Mouse (Mus musculus) hindbrain, postnatal 0 days (tissue): ENCODE measurements around the gene Spesp1. TPM values are rescaled to one million over a fixed set of nuclear protein-coding genes. Genes with fewer than 3 reads are reported as not detected.

Experiments used
- ATAC-seq: fragments of 200-750 bp; cut with Nextera tagmentation; 2 replicates; pipeline ENCODE4 v1.8.0; 2017; ENCODE audit warnings: mild to moderate bottlenecking, moderate TSS enrichment, moderate library complexity
- DNase-seq: peaks from one replicate; pipeline ENCODE4 v3.0.0-alpha.2; 2015; ENCODE audit warnings: low spot score
- H3K27ac ChIP-seq: fragments of 300-500 bp; sonication (generic); 2 replicates; pipeline ENCODE4 v1.5.1; 2014; ENCODE audit warnings: mild to moderate bottlenecking
- H3K27me3 ChIP-seq: fragments of 300-500 bp; sonication (generic); 2 replicates; pipeline ENCODE4 v1.6.1; 2014; ENCODE audit warnings: low read length, mixed read lengths; ENCODE audit not compliant: insufficient read depth
- H3K36me3 ChIP-seq: fragments of 300-500 bp; sonication (generic); 2 replicates; pipeline ENCODE4 v1.6.1; 2014; ENCODE audit warnings: low read length, mixed read lengths; ENCODE audit not compliant: insufficient read depth
- H3K4me1 ChIP-seq: fragments of 300-500 bp; sonication (generic); 2 replicates; pipeline ENCODE4 v1.6.1; 2014; ENCODE audit warnings: antibody characterized with exemption, low read length, mixed read lengths; ENCODE audit not compliant: insufficient read depth
- H3K4me2 ChIP-seq: fragments of 300-500 bp; sonication (generic); 2 replicates; pipeline ENCODE4 v1.6.1; 2014; ENCODE audit warnings: low read depth, mild to moderate bottlenecking, low read length, moderate library complexity, mixed read lengths
- H3K4me3 ChIP-seq: fragments of 300-500 bp; sonication (generic); 2 replicates; pipeline ENCODE4 v1.5.1; 2014; ENCODE audit warnings: low read length
- H3K9ac ChIP-seq: fragments of 300-500 bp; sonication (generic); replicated peaks from 2 replicates; pipeline ENCODE4 v1.6.1; 2014; ENCODE audit warnings: mild to moderate bottlenecking, low read length, moderate library complexity, mixed read lengths
- H3K9me3 ChIP-seq: fragments of 300-500 bp; sonication (generic); 2 replicates; pipeline ENCODE4 v1.6.1; 2016; ENCODE audit warnings: low read length, mixed read lengths
- CTCF ChIP-seq: IDR thresholded peaks from 2 replicates; pipeline ENCODE4 v1.5.1; 2016; ENCODE audit warnings: antibody characterized with exemption, control low read depth, low read depth
- WGBS: fragments of 180-500 bp; shearing (Covaris S2); extraction: QIAGEN DNeasy Blood & Tissue Kit; methylation state at CpG from one replicate; pipeline ENCODE4 v1.1.7; 2014; 5-methylcytosine and 5-hydroxymethylcytosine counted together
- polyA plus RNA-seq: library from polyadenylated mRNA; unstranded; fragments of >200 nt; fragmentation: Nextera tagmentation; extraction: Ambion mirVana; gene quantifications from 2 replicates; pipeline ENCODE4 v1.2.1, GENCODE M21; 2015
- total RNA-seq: library from RNA; depleted of rRNA; stranded (reverse); fragments of >200 nt; gene quantifications from 2 replicates; pipeline ENCODE4 v1.2.3, GENCODE M21; 2014

Spesp1 gene
- total and polyA plus RNA-seq, 2 experiments from 2014 or later = not detected

GRCm38 (mm10) chr9:62287633-62288025, 5.6 kb upstream of the Spesp1 start:
- Histone ChIP-seq H3K4me1 (no peaks in the 10 kb centered on the region), H3K27me3 (no peaks in the 10 kb centered on the region; the same call in 1 of the 2 replicates), H3K4me3 (no peak overlapping the region), H3K9ac (no peak overlapping the region), H3K27ac (no peak overlapping the region), H3K36me3 (no peaks in the 10 kb centered on the region), H3K4me2 (no peak overlapping the region), H3K9me3 (no peaks in the 10 kb centered on the region)
- 66% methylated on average over 4 of the region's 4 CpGs for WGBS
- no peak for ATAC-seq
- DNase-seq = no peak
- TF ChIP-seq CTCF = no peak

DNA sequence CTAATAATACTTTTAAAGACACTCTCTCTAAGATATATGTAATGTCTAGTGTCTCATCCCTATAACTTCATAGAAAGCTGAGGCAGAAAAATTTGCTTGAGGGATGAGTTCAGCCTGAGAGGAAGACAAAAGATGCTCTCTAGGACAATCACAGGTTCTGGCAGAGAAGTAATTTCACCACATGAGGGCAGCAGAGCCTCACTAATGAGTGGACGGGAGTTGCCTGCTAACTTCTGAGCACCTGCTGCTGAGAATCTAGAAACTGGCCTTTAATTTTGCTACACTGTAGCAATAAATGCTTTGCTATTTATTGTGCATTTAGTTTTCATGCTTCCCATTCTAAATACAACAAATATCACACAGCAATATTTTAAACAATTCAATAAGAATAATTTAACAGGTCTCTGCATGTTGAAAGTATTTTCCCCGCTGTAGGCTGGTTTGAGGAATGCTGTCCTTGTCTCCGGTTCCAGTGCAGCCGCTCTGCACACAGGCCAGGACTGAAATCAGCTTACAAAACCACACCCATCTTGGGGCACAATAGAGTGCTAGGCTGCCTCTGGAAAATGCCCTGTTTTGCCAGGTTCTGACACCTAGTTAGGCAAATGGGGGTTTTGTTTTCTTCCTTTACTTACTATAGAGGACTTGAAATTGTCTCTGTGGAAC, 5.1 kb upstream of the Spesp1 start:
- no peak overlapping the region for H3K9ac ChIP-seq

DNA sequence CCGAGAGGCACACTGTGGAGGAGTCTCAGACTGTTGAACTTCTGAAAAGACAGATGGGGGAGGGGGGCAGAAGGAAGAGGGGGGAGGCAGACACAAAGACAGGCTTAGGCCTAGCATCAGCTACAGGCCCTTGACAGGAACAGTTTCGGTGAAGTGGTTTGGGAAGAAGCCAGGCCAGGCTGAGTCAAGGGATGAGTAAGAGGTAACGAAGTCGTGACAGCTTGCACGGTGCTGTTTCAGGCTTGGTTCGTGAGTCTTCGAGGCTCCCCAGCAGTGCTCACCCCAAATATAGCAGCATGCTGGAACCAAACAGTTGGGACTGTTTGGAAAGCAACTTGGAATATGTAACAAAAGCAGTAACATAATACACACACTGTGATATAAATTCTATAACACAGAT, 2.3 kb upstream of the Spesp1 start:
- Histone ChIP-seq H3K4me3 (no peak overlapping the region), H3K36me3 (no peaks in the 10 kb centered on the region), H3K4me1 (no peaks in the 10 kb centered on the region), H3K9ac (no peak overlapping the region), H3K27me3 (no peaks in the 10 kb centered on the region; the same call in 1 of the 2 replicates), H3K4me2 (no peak overlapping the region), H3K27ac (no peak overlapping the region), H3K9me3 (no peaks in the 10 kb centered on the region)
- TF ChIP-seq CTCF = no peak
- WGBS = 73% methylated on average over 7 of the region's 7 CpGs
- DNase-seq = no peak
- ATAC-seq = no peak

More for the DNA sequence above, 5.1 kb upstream of the Spesp1 start:
- H3K36me3 ChIP-seq = no peaks in the 10 kb centered on the region
- peak; percentile 91 for TF ChIP-seq CTCF
- DNase-seq = peak; percentile 92
- peak; percentile 63; the same call in 1 of the 2 replicates for ATAC-seq
- H3K27me3 ChIP-seq = no peaks in the 10 kb centered on the region; the same call in 1 of the 2 replicates
- no peaks in the 10 kb centered on the region for H3K4me1 ChIP-seq
- WGBS = 37% methylated on average over 4 of the region's 4 CpGs
- H3K9me3 ChIP-seq = no peaks in the 10 kb centered on the region
- no peak overlapping the region for H3K4me2 ChIP-seq
- no peak overlapping the region for H3K4me3 ChIP-seq
- H3K27ac ChIP-seq = no peak overlapping the region

- Histone ChIP-seq H3K9me3 (no peaks in the 10 kb centered on the region), H3K27me3 (no peaks in the 10 kb centered on the region), H3K4me3 (no peak overlapping the region), H3K4me1 (no peaks in the 10 kb centered on the region), H3K9ac (no peak overlapping the region), H3K4me2 (no peak overlapping the region), H3K27ac (no peak overlapping the region), H3K36me3 (no peaks in the 10 kb centered on the region)
- no peak for ATAC-seq
- no peak for TF ChIP-seq CTCF
- 54% methylated on average over 4 of the region's 4 CpGs for WGBS
- no peak for DNase-seq
Measured at GRCm38 (mm10) chr9:62276899-62277298, 5.1 kb downstream of the Spesp1 start.

GRCm38 (mm10) chr9:62270775-62271399, 11.1 kb downstream of the Spesp1 start:
- DNase-seq (no peak), ATAC-seq (no peak)
- Histone ChIP-seq H3K9ac (no peak overlapping the region), H3K4me3 (no peak overlapping the region), H3K9me3 (no peaks in the 10 kb centered on the region), H3K4me1 (no peaks in the 10 kb centered on the region; the same call in 1 of the 2 replicates), H3K27me3 (no peaks in the 10 kb centered on the region), H3K36me3 (no peaks in the 10 kb centered on the region), H3K27ac (no peak overlapping the region), H3K4me2 (no peak overlapping the region)
- no peak for TF ChIP-seq CTCF
- 73% methylated on average over 7 of the region's 7 CpGs for WGBS

DNA sequence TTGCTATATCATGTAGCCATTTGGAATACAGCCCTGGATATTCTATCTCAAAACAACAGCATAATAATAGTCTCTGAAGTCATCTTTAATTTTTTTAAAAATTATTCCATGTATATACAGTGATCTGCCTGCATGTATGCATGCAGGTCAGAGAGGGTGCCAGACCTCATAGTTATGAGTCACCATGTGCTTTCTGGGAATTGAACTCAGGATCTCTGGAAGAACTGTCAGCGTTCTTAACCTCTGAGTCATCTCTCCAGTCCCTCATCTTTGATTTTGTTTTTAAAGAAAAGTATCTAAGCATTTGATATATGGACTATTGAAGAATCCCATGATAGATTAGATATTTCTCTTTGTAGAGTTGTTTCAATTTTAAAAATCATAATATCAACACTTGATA, 12.8 kb downstream of the Spesp1 start:
- 89% methylated on average over 1 of the region's 1 CpGs for WGBS
- Histone ChIP-seq H3K9me3 (no peaks in the 10 kb centered on the region), H3K36me3 (no peaks in the 10 kb centered on the region), H3K9ac (no peak overlapping the region), H3K4me2 (no peak overlapping the region), H3K27me3 (no peaks in the 10 kb centered on the region), H3K27ac (no peak overlapping the region), H3K4me1 (no peaks in the 10 kb centered on the region; the same call in 1 of the 2 replicates), H3K4me3 (no peak overlapping the region)
- TF ChIP-seq CTCF = no peak
- DNase-seq (no peak), ATAC-seq (no peak)

DNA sequence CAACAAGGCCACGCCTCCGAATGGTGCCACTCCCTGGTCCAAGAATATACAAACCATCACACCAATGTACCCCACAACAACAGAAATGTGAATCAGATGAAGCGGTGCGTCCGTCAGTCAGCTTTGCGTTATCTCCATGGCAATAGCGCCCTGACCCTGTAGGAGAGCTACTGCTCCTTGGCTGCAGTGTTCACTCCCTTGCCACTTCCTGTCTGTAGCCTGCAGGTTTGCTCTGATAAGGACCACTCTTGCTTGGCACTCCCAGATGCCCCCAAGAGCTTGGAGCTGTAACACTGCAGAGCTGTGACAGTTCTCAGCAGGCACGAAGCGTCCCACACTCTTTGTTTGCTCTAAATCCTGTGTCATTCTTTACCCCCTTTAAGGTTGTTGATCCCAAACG, 16.7 kb downstream of the Spesp1 start:
- Histone ChIP-seq H3K36me3 (no peaks in the 10 kb centered on the region), H3K27ac (no peak overlapping the region), H3K27me3 (no peaks in the 10 kb centered on the region), H3K4me3 (no peak overlapping the region), H3K4me2 (no peak overlapping the region), H3K9me3 (no peaks in the 10 kb centered on the region), H3K9ac (no peak overlapping the region), H3K4me1 (no peaks in the 10 kb centered on the region)
- no peak for TF ChIP-seq CTCF
- 82% methylated on average over 10 of the region's 10 CpGs for WGBS
- DNase-seq = no peak
- ATAC-seq = no peak
